Mouse (Mus musculus) megakaryocyte, adult 5-6 weeks (primary cell): ENCODE measurements at regions not wholly inside any gene's neighbourhood (a gene's known extent, or its start where the extent isn't known, plus 50 kb on each side); places are given as distances from the start of the nearest gene placed in this dataset.

Experiments used
- ATAC-seq: 2 replicates; pipeline ENCODE4 v1.8.0; 2016; ENCODE audit warnings: mild to moderate bottlenecking, inconsistent platforms; ENCODE audit not compliant: poor library complexity, severe bottlenecking

- no peak for ATAC-seq
These were observed 61.0 kb upstream of the Lpcat1 start for GRCm38 (mm10) chr13:73405720-73406629.

DNA sequence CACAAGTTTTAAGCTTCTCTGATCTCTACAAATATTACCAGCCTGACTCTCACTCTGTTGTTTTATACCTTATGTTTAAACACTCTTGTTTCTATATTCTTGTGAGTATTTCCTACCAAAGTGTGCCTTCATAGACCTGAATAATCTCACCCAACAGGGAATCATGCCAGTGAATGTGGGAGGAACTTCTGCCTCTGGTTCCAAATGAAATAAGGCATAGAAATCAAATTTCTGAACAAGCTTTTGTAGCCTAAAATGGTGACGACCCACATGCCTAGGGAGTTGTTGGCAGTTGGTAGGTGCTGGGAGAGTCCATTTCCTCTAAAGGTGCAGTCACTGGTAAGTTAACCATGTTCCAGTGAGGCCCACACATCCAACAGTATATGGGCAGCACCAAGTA, 66.1 kb upstream of the Lpcat1 start:
- no peak for ATAC-seq

DNA sequence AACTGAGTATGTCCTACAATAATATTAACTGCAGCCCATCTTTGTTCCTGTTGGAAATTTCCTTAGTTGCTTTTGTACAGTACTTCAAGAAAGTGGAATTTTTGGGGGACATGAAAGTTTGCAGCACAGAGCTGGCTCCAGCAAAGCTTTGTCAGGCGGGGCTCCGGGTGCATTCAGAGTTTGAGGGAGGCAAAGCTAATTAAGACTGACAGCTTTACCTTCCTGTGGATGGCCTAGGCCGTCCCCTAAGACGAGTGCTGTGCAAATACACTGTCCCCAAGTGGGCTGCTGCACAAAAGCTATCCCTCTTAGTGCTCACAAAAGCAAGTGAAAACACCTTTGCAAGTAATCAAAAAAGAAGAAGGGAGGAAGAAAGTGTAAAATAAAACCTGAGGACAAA, 68.7 kb upstream of the Ndufs6 start:
- ATAC-seq, result no peak

GRCm38 (mm10) chr13:73395856-73396255, 67.5 kb upstream of the Ndufs6 start:
- ATAC-seq, result no peak

DNA sequence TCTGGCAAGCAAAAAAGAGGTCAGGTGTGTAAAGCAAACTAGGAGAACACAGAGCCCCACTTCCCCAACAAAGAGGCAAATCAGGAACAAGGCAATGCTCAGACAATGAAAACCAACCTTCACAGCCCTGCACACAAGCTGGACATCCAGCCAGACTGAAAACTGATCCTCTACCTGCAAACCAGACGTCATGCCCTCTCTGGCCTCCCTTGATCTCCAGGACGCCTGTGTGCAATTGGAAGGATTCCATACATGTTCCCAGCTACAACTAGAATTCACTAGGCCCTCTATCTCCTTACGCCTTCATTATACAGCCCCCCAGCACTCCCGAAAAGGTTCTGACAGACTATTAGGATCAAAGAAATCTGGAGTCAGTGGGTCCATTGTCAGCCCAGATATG, 60.7 kb upstream of the Ndufs6 start:
- no peak for ATAC-seq

- ATAC-seq, result peak; percentile 47; the same call in 1 of the 2 replicates
These were observed 55.2 kb upstream of the Ndufs6 start for GRCm38 (mm10) chr13:73383585-73383984.
